Mouse (Mus musculus) embryonic fibroblast, embryonic 13.5 days (primary cell): ENCODE data around the gene C1qtnf6. TPM values are rescaled to one million over a fixed set of nuclear protein-coding genes. Genes with fewer than 3 reads are reported as not detected.

Experiments used
- H3K27ac ChIP-seq: 2 replicates; pipeline ENCODE4 v1.5.1; 2012; ENCODE audit warnings: low read length, control low read depth, inconsistent platforms; ENCODE audit not compliant: insufficient read depth
- H3K4me1 ChIP-seq: 2 replicates; pipeline ENCODE4 v1.6.1; 2011; ENCODE audit warnings: low read length; ENCODE audit not compliant: control insufficient read depth, insufficient read depth
- H3K4me3 ChIP-seq: 2 replicates; pipeline ENCODE4 v1.5.1; 2011; ENCODE audit warnings: mild to moderate bottlenecking, control low read depth, low read length; ENCODE audit not compliant: insufficient read depth
- CTCF ChIP-seq: IDR thresholded peaks from 2 replicates; pipeline ENCODE4 v1.5.1; 2011; ENCODE audit warnings: mild to moderate bottlenecking, control low read depth, low read length, moderate library complexity, borderline replicate concordance; ENCODE audit not compliant: insufficient read depth
- POLR2A ChIP-seq: IDR thresholded peaks from 2 replicates; pipeline ENCODE4 v1.6.1; 2011; ENCODE audit warnings: low read depth, mild to moderate bottlenecking, control low read depth, low read length, moderate library complexity
- polyA plus RNA-seq: library from polyadenylated mRNA; stranded (reverse); fragments of >200 nt; gene quantifications from 2 replicates; pipeline ENCODE4 v1.2.4, GENCODE M21; 2011; ENCODE audit warnings: low read depth; ENCODE audit not compliant: missing spikeins, insufficient read length

The C1qtnf6 gene
- polyA plus RNA-seq, 1 experiment: 77.1 TPM

GRCm38 (mm10) chr15:78521331-78521730 is 9.9 kb downstream of the C1qtnf6 start:
- H3K27ac ChIP-seq: no peak overlapping the region
- H3K4me1 ChIP-seq: no peaks in the 10 kb centered on the region
- no peak for TF ChIP-seq POLR2A

GRCm38 (mm10) chr15:78520112-78520715 is 11.0 kb downstream of the C1qtnf6 start:
- Histone ChIP-seq H3K27ac (no peak overlapping the region), H3K4me1 (no peaks in the 10 kb centered on the region), H3K4me3 (no peak overlapping the region)
- TF ChIP-seq CTCF: no peak

More at GRCm38 (mm10) chr15:78521331-78521730, 9.9 kb downstream of the C1qtnf6 start:
- no peak overlapping the region for H3K4me3 ChIP-seq

- TF ChIP-seq CTCF (no peak), POLR2A (no peak)
- Histone ChIP-seq H3K4me1 (no peaks in the 10 kb centered on the region), H3K4me3 (no peak overlapping the region), H3K27ac (no peak overlapping the region)
Observed at GRCm38 (mm10) chr15:78518221-78518620, 13.0 kb downstream of the C1qtnf6 start.

DNA sequence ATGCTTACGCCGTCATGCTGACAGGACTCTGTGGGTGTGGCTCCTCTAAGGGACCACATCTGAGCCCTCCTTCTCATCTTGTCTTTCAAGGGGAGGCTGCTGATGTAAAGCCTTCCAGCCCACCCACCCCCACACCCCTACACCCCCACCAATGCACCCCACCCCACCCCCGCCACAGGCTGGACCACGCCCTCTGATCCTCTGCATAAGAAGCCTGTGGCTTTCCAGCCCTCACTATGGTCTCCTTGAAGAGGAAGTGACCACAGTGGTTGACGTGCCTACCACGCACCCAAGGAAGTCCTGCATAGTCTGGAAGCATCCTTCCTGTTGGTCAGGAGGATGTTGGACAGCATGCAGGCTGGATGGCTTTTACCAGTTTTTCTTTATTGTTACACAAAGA is 15.5 kb downstream of the C1qtnf6 start:
- no peak overlapping the region for H3K4me3 ChIP-seq
- TF ChIP-seq CTCF (no peak), POLR2A (no peak)
- no peaks in the 10 kb centered on the region for H3K4me1 ChIP-seq
- no peak overlapping the region for H3K27ac ChIP-seq

- TF ChIP-seq CTCF (peak; percentile 81; the same call in 1 of the 2 replicates), POLR2A (no peak)
- Histone ChIP-seq H3K4me3 (no peak overlapping the region), H3K4me1 (no peaks in the 10 kb centered on the region), H3K27ac (no peak overlapping the region)
Observed at GRCm38 (mm10) chr15:78514393-78515146, 16.6 kb downstream of the C1qtnf6 start.

GRCm38 (mm10) chr15:78513019-78513418 is 18.2 kb downstream of the C1qtnf6 start:
- TF ChIP-seq CTCF (no peak), POLR2A (no peak)
- Histone ChIP-seq H3K27ac (no peak overlapping the region), H3K4me3 (no peak overlapping the region), H3K4me1 (no peaks in the 10 kb centered on the region)

DNA sequence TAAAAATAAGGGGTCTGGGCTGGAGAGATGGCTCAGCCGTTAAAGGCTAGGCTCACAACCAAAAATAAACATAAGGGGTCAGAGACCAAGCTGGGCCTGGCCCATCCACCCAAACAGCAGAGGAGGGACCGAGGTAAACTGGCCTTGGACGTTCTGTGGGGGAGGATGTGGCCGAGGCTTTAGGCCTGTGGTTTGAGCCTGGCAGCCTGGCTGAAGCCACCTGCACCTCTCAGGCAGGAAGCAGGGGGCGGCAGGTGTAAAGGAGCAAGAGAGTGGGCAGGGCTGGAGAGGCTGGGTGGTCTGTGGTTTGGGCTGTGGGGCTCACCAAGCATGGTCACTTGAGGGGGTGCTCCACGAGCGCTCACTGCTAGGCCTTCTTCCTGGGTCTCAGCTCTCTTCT is 19.3 kb downstream of the C1qtnf6 start:
- TF ChIP-seq POLR2A: no peak
- no peak for TF ChIP-seq CTCF
- Histone ChIP-seq H3K27ac (no peak overlapping the region), H3K4me3 (no peak overlapping the region), H3K4me1 (no peaks in the 10 kb centered on the region)

GRCm38 (mm10) chr15:78510736-78511135 is 20.5 kb downstream of the C1qtnf6 start:
- Histone ChIP-seq H3K4me3 (no peak overlapping the region), H3K27ac (no peak overlapping the region), H3K4me1 (no peaks in the 10 kb centered on the region)
- TF ChIP-seq CTCF (no peak), POLR2A (no peak)

- no peak for TF ChIP-seq CTCF
- TF ChIP-seq POLR2A: no peak
- H3K27ac ChIP-seq: no peak overlapping the region
Observed at GRCm38 (mm10) chr15:78510121-78510576, 21.1 kb downstream of the C1qtnf6 start.

GRCm38 (mm10) chr15:78509297-78509899 is 21.8 kb downstream of the C1qtnf6 start:
- Histone ChIP-seq H3K27ac (no peak overlapping the region), H3K4me1 (no peaks in the 10 kb centered on the region), H3K4me3 (no peak overlapping the region)
- no peak for TF ChIP-seq POLR2A
- no peak for TF ChIP-seq CTCF

More at GRCm38 (mm10) chr15:78510121-78510576, 21.1 kb downstream of the C1qtnf6 start:
- Histone ChIP-seq H3K4me3 (no peak overlapping the region), H3K4me1 (no peaks in the 10 kb centered on the region)
